Mouse (Mus musculus) CH12.LX (cell line): ENCODE data around the gene Cx3cr1. TPM values are rescaled to one million over a fixed set of nuclear protein-coding genes. Genes with fewer than 3 reads are reported as not detected.

Experiments used
- DNase-seq: peaks from one replicate; pipeline ENCODE4 v3.0.0-alpha.2; 2013; ENCODE audit errors: extremely low read depth
- H3K27ac ChIP-seq: 2 replicates; pipeline ENCODE4 v1.5.1; 2012; ENCODE audit warnings: low read depth, mild to moderate bottlenecking, control low read depth, moderate library complexity; ENCODE audit not compliant: insufficient read depth
- H3K27me3 ChIP-seq: replicated peaks from 2 replicates; pipeline ENCODE3; 2012; ENCODE audit warnings: inconsistent platforms
- H3K36me3 ChIP-seq, 2 experiments: replicated peaks in 1 of 2; 2 replicates each; pipeline versions ENCODE3 to v1.6.1; 2012; ENCODE audit warnings: inconsistent platforms in 1 of 2, low read length in 1 of 2, mild to moderate bottlenecking in 1 of 2, mixed read lengths in 1 of 2, moderate library complexity in 1 of 2; ENCODE audit not compliant: control insufficient read depth in 1 of 2, insufficient read depth in 1 of 2
- H3K4me1 ChIP-seq, 2 experiments: 2 replicates each; pipeline ENCODE4 v1.6.1; 2012; ENCODE audit warnings: inconsistent platforms in 1 of 2, moderate library complexity in 1 of 2; ENCODE audit not compliant: insufficient read depth in 2 of 2, control insufficient read depth in 1 of 2
- H3K4me2 ChIP-seq: 2 replicates; pipeline ENCODE4 v1.6.1; 2012; ENCODE audit warnings: low read depth, mild to moderate bottlenecking, control low read depth; ENCODE audit not compliant: poor library complexity, insufficient read depth, severe bottlenecking
- H3K4me3 ChIP-seq, 3 experiments: fragments of 150-350 bp in 1 of 3; sonication (generic) in 1 of 3; replicated peaks in 1 of 3; 2 replicates each; pipeline versions ENCODE3 to v1.5.1; 2011 to 2012; ENCODE audit warnings: low read depth in 2 of 3, low read length in 2 of 3, mild to moderate bottlenecking in 2 of 3, moderate library complexity in 2 of 3, control low read depth in 1 of 3, improper control_type of control experiment in 1 of 3, inconsistent platforms in 1 of 3, mixed read lengths in 1 of 3; ENCODE audit not compliant: poor library complexity in 1 of 3
- H3K79me2 ChIP-seq: replicated peaks from 2 replicates; pipeline ENCODE4 v1.6.1; 2012; ENCODE audit warnings: mild to moderate bottlenecking, moderate library complexity; ENCODE audit not compliant: control insufficient read depth, poor library complexity, insufficient read depth, severe bottlenecking; ENCODE audit errors: extremely low read depth
- H3K9ac ChIP-seq: 2 replicates; pipeline ENCODE4 v1.6.1; 2012; ENCODE audit warnings: low read depth, mild to moderate bottlenecking, control low read depth, moderate library complexity; ENCODE audit not compliant: insufficient read depth
- H3K9me3 ChIP-seq: replicated peaks from 2 replicates; pipeline ENCODE3; 2012; ENCODE audit warnings: low read length, inconsistent platforms, mixed read lengths
- BHLHE40 ChIP-seq: IDR thresholded peaks from 2 replicates; pipeline ENCODE4 v1.6.1; 2011; ENCODE audit warnings: mild to moderate bottlenecking, low read depth, low read length, improper control_type of control experiment
- CHD1 ChIP-seq: IDR thresholded peaks from 2 replicates; pipeline ENCODE4 v1.6.1; 2012; ENCODE audit warnings: low read depth, low read length, improper control_type of control experiment, inconsistent platforms
- ETS1 ChIP-seq: conservative IDR thresholded peaks from 2 replicates; pipeline ENCODE4 v1.6.1; 2012; ENCODE audit warnings: low read depth, mild to moderate bottlenecking, inconsistent platforms, low read length, improper control_type of control experiment, moderate library complexity
- IRF4 ChIP-seq: IDR thresholded peaks from 2 replicates; pipeline ENCODE4 v1.6.1; 2014; ENCODE audit warnings: low read depth, mild to moderate bottlenecking, inconsistent platforms, low read length, improper control_type of control experiment
- KAT2A ChIP-seq: IDR thresholded peaks from 2 replicates; pipeline ENCODE4 v1.6.1; 2012; ENCODE audit warnings: low read length, improper control_type of control experiment, inconsistent platforms; ENCODE audit not compliant: insufficient replicate concordance
- MAZ ChIP-seq: IDR thresholded peaks from 2 replicates; pipeline ENCODE4 v1.6.1; 2012; ENCODE audit warnings: low read depth, mild to moderate bottlenecking, inconsistent platforms, low read length, improper control_type of control experiment, moderate library complexity
- MEF2A ChIP-seq: IDR thresholded peaks from 2 replicates; pipeline ENCODE4 v1.6.1; 2014; ENCODE audit warnings: low read depth, mild to moderate bottlenecking, inconsistent platforms, low read length, improper control_type of control experiment, borderline replicate concordance
- MXI1 ChIP-seq: IDR thresholded peaks from 2 replicates; pipeline ENCODE4 v1.6.1; 2011; ENCODE audit warnings: mild to moderate bottlenecking, low read depth, low read length, improper control_type of control experiment
- PAX5 ChIP-seq: IDR thresholded peaks from 2 replicates; pipeline ENCODE4 v1.6.1; 2012; ENCODE audit warnings: low read length, inconsistent platforms, mixed read lengths
- POLR2A ChIP-seq: IDR thresholded peaks from 2 replicates; pipeline ENCODE4 v1.6.1; 2011; ENCODE audit warnings: low read depth, mild to moderate bottlenecking, improper control_type of control experiment, low read length
- POLR2AphosphoS2 ChIP-seq: IDR thresholded peaks from 2 replicates; pipeline ENCODE4 v1.6.1; 2011; ENCODE audit warnings: low read depth, low read length, improper control_type of control experiment
- SIN3A ChIP-seq: IDR thresholded peaks from 2 replicates; pipeline ENCODE4 v1.6.1; 2012; ENCODE audit warnings: low read length, improper control_type of control experiment, inconsistent platforms
- TCF12 ChIP-seq: IDR thresholded peaks from 2 replicates; pipeline ENCODE4 v1.6.1; 2014; ENCODE audit warnings: low read depth, mild to moderate bottlenecking, inconsistent platforms, low read length, improper control_type of control experiment
- USF2 ChIP-seq: conservative IDR thresholded peaks from 2 replicates; pipeline ENCODE4 v1.6.1; 2011; ENCODE audit warnings: low read depth, low read length, improper control_type of control experiment
- ZC3H11A ChIP-seq: IDR thresholded peaks from 2 replicates; pipeline ENCODE4 v1.6.1; 2012; ENCODE audit warnings: low read depth, mild to moderate bottlenecking, inconsistent platforms, low read length, improper control_type of control experiment
- ZMIZ1 ChIP-seq: IDR thresholded peaks from 2 replicates; pipeline ENCODE4 v1.6.1; 2012; ENCODE audit warnings: low read depth, mild to moderate bottlenecking, inconsistent platforms, low read length, improper control_type of control experiment
- dilution Hi-C: fragments of 300-500 bp; cut with MboI; formaldehyde crosslinking; loops from 2 replicates; pipeline ENCODE4 v1.14.3; 2020; ENCODE audit warnings: low sequenced_read_pairs; ENCODE audit not compliant: extremely low pct_unique_long_range_greater_than_20kb, extremely low pct_ligation_motif_present
- in situ Hi-C: fragments of 300-500 bp; cut with MboI; formaldehyde crosslinking; loops from 3 replicates; pipeline ENCODE4 v1.14.3; 2019; ENCODE audit warnings: low sequenced_read_pairs, low pct_ligation_motif_present, low pct_unique_long_range_greater_than_20kb, mixed read lengths
- polyA plus RNA-seq: library from polyadenylated mRNA; unstranded; fragments of >175 nt; gene quantifications from 2 replicates; pipeline ENCODE4 v1.2.1, GENCODE M21; 2012; ENCODE audit warnings: low read depth; ENCODE audit not compliant: insufficient read length
- total RNA-seq, 2 experiments: library from RNA; depleted of rRNA; stranded (reverse); fragments of 300-350 nt in 1 of 2; fragments of >200 nt in 1 of 2; gene quantifications; 2 replicates each; pipeline ENCODE4 v1.2.3; 2012 to 2014

Cx3cr1 gene
- total and polyA plus RNA-seq, 3 experiments = 0.06 TPM; not detected in 2

- H3K79me2 ChIP-seq = no peaks in the 10 kb centered on the region
- dilution Hi-C loops (no loop called here), in situ Hi-C loops (no loop called here)
- H3K36me3 ChIP-seq = no peaks in the 10 kb centered on the region
- peaks cover 24% of the 10 kb centered on the region for H3K27me3 ChIP-seq
- H3K9me3 ChIP-seq = peaks cover 10% of the 10 kb centered on the region
- no peak overlapping the region for H3K27ac ChIP-seq
- DNase-seq = no peak
- no peak overlapping the region for H3K4me3 ChIP-seq
- peaks cover 9% of the 10 kb centered on the region in 2 experiments; a peak in 2 of 4 replicates for H3K4me1 ChIP-seq
- no peak overlapping the region for H3K9ac ChIP-seq
- no peak overlapping the region for H3K4me2 ChIP-seq
- TF ChIP-seq POLR2AphosphoS2 (no peak), MEF2A (no peak), ZMIZ1 (no peak), KAT2A (no peak), TCF12 (no peak), USF2 (no peak), CHD1 (no peak), ZC3H11A (no peak)
Measured at GRCm38 (mm10) chr9:120002893-120003292, 66.8 kb downstream of the Cx3cr1 start.

DNA sequence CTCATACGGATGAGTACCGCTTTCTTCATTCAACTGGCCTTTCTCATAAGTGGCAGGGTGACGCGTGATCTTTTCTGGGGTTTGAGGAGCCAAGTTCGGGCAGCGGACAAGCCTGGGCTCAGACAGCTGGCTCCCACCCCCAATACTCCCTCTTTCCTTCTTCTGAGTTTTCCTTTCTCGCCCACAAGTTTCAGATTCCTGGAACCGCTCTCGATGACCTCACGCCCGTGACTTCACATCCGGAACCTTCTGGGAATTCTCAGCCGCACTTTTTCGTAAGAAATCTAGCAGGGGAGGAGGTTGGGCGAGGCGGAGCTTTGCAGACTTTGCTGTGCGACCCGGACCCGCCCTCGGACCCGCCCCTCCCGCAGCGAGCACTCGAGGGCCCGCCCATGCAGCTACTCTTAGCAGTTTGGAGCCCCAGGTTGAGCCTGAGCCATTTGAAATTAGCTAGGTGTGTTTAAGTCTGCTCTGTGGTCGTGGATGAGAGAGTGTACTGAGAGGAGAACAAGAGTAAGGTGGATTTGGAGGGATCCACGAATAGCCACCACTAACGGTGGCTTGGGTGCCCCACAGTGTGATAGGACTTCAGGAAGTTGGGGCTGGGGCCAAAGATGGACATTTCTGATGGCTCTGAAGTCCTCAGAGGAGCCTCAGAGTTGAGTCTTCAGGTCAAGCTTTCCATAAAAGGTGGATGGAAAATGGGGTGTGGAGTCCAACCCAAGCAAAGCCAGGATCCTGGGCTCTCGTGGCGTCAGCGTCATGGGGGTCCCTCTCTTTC is 67.5 kb downstream of the Cx3cr1 start:
- DNase-seq = no peak
- Histone ChIP-seq H3K79me2 (no peaks in the 10 kb centered on the region), H3K4me1 (peaks cover 9% of the 10 kb centered on the region in 2 experiments; a peak in 2 of 4 replicates), H3K36me3 (no peaks in the 10 kb centered on the region), H3K9me3 (peaks cover 2% of the 10 kb centered on the region), H3K9ac (no peak overlapping the region; the same call in 1 of the 2 replicates), H3K4me2 (peak overlapping the region; percentile 76), H3K4me3 (no peak overlapping the region), H3K27ac (no peak overlapping the region), H3K27me3 (peaks cover 23% of the 10 kb centered on the region)
- in situ Hi-C loops = no loop called here
- TF ChIP-seq ZMIZ1 = 0 out of 2 replicates have a peak, but pooled peaks have one; percentile 37
- TF ChIP-seq POLR2A = peak; percentile 33; the same call in 1 of the 2 replicates
- 0 out of 2 replicates have a peak, but pooled peaks have one; percentile 17 for TF ChIP-seq MAZ
- TF ChIP-seq PAX5 = no peak
- TF ChIP-seq MXI1 = 0 out of 2 replicates have a peak, but pooled peaks have one; percentile 1
- TF ChIP-seq BHLHE40 = peak; percentile 54
- TF ChIP-seq SIN3A = no peak
- TF ChIP-seq IRF4 = peak; percentile 68
- TF ChIP-seq ETS1 = peak; percentile 69
- peak; percentile 53; the same call in 1 of the 2 replicates for TF ChIP-seq TCF12
- TF ChIP-seq MEF2A = 0 out of 2 replicates have a peak, but pooled peaks have one; percentile 58
- dilution Hi-C loops = no loop called here
